Mouse (Mus musculus): ENCODE data around the gene Slc22a15.

- no peak for TF ChIP-seq ZNF384 (IDR thresholded peaks at IDR 0.05; ENCODE audit: low read depth, low read length)
- TF ChIP-seq MAFK (IDR thresholded peaks at IDR 0.05; ENCODE audit: insufficient read depth, low read depth, low read length) = no peak
- TF ChIP-seq CHD2 (IDR thresholded peaks at IDR 0.05; ENCODE audit: low read depth, low read length) = no peak
- no peak for TF ChIP-seq HCFC1 (IDR thresholded peaks at IDR 0.05; ENCODE audit: borderline replicate concordance, insufficient read depth, low read length)
Measured at GRCm38 (mm10) chr3:101939865-101940264, 15.6 kb upstream of the Slc22a15 start.
